Mouse (Mus musculus) spleen, postnatal 36 days (tissue): ENCODE data around the gene Fam76a.

Source experiments
- DNase-seq, 2 experiments: peaks; one replicate each; pipeline ENCODE4 v3.0.0; 2022; ENCODE audit warnings: low spot score in 2 of 2, mixed read lengths in 1 of 2

The Fam76a gene

DNA sequence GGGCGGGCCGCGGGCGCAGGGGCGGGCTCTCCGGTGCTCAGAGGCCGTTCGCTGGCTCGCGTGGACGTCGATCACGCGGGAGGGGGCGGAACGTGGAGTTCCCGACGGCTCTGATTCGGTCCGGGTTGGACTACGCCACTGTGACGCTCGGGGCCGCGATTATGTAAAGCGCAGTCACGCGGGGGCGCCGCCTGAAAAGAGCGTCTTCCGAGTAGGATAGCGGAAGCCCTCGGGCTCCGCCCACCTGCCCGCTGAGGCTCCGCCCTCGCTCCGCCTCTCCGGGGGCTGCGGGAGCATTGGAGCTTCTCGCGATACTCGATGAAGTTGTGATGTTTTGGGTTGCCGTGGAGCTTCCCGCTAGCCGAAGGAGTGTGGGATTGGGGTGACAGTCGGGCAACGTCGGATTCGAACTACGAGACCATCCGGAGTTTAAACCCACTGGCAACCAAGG, at the start of gene Fam76a:
Gene Fam76a, minus strand, starts transcription at position 1 of the 451 bp plus-strand sequence.
- peak; percentile 100 for DNase-seq

DNA sequence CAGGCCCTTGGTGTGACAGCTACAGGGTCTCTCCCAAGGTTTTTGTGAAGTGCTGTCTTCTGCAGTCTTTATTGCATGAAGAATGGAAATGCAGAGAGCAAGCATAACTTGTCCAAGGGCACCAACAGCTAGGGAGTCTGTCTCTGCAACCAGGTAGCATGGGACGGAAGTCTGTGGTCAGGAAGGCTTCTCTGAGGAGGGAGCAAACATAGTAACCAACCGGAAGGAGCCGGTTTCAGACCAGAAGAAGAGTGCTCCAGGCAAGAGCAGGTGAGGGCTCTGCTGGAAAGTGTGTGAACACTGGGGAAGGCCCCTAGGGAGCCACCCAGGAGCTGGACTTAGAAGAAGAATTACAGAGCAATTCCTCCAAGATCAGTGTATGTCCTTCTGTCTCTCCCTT, 49.7 kb upstream of the Fam76a start:
- peak; percentile 72 to 74 for DNase-seq

DNA sequence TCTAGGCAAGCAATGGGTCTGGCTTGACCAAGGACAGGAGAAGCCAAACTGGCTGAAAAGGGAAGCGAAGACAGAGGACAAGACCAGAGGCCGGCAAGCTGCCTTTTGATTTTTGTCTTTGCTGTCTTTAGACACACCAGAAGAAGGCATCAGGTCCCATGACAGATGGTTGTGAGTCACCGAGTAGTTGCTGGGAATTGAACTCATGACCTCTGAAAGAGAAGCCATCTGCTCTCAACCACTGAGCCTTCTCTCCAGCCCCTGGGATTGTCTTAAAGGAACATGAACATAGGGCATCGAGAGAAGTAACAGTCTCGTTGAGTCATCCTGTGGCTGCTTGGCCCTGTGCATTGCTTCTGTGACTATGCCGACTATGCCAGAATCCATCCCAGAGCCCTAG, 49.2 kb upstream of the Fam76a start:
- no peak for DNase-seq

- DNase-seq = no peak
Observed at GRCm38 (mm10) chr4:132968105-132968938, 46.0 kb upstream of the Fam76a start.

DNA sequence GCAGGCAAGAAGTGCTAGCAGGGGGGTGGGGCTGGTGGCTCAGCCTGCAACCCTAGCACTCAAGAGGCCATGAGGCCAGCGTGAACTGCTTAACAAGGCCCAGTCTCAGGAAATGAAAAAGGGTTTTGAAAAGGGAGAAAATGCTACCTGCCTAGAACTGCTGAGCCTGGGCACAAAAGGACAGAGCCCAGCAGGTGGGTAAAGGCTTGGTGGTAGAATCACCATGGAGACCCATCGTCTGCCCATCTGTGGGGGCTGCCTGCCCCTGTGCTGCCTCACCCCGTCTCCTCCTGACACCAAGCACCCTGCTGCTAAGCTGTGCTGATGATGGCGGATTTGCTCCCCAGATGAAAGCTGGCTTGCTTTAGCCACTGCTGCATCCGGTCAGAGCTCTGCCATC, 42.1 kb upstream of the Fam76a start:
- no peak for DNase-seq

DNA sequence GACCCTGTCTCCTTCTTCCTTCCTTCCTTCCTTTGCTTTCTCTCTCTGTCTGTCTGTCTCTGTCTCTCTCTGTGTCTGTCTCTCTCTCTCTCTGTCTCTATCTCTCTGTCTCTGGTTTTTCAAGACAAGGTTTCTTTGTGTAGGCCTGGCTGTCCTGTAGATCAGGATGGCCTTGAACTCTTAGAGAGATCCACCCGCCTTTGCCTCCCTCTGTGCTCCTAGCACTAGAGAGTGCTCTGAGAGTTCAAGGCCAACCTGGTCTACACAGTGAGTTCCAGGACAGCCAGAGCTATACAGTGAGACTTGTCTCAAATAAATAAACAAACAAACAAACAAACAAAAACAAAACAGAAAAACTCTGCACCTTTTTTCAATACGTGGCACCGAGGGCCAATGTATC, 41.7 kb upstream of the Fam76a start:
- DNase-seq = no peak

DNA sequence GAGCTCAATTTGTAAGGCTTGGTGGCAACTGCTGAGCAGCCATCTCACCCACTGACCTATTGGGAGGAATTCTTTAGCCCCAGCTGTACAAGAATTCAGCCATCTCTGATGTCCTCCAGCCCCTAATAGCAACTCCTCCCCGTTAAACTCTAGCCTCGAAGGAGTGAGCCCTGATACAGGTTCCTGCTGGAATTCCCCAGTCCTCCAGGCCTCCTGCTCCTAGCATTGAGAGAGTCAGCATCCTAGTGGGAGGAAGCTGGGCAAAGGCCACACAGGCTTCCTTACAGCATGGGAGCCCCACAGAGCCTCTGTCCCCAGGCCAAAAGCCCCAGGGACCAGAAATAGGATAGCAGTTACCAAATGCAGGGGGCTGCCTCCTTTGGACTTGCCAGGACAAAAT, 41.1 kb upstream of the Fam76a start:
- DNase-seq = no peak

- DNase-seq = no peak
Observed at GRCm38 (mm10) chr4:132962628-132963027, 40.3 kb upstream of the Fam76a start.

GRCm38 (mm10) chr4:132961866-132962265, 39.5 kb upstream of the Fam76a start:
- DNase-seq = no peak

- DNase-seq = no peak
Observed at GRCm38 (mm10) chr4:132960864-132961639, 38.7 kb upstream of the Fam76a start.

GRCm38 (mm10) chr4:132960313-132960712, 38.0 kb upstream of the Fam76a start:
- DNase-seq = no peak

DNA sequence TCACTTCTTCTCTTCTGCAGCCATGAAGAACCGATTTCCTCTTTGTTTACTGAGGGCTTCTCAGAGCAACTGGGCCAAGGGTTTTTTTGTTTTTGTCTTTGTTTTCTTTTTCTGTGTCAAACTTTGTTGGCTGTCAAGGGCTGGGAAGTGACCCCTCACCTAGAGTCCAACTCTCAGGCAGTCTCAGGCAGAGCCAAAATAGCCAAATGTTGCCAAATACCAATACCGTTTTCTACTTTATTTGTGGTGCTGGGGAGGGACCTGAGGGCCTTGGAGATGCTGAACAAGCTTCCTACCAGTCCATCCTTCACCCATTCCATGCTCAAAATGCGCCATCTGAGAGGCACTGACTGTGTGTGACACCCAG, 37.3 kb upstream of the Fam76a start:
- DNase-seq = no peak

- DNase-seq = peak; percentile 63 to 71
Observed at GRCm38 (mm10) chr4:132958741-132959678, 36.7 kb upstream of the Fam76a start.

DNA sequence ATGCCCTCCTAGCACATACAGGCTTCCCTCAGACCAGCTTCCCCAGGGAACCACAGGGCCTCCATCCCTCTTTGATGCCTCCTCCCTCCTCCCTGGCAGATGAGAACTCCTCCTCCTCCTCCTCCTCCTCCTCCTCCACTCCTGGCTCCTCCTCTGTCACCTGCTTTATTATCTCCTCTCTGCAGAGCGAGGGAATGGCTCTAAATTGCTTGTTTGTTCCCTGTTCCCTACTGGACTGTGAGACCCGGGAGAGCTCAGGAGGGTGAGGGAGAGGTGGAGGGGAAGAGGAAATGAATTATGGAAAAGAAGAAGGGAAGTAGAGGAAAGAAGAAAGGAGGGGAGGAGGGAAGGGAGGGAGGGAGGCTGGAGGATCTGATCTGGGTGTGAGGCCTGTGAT, 33.0 kb upstream of the Fam76a start:
- no peak for DNase-seq

DNA sequence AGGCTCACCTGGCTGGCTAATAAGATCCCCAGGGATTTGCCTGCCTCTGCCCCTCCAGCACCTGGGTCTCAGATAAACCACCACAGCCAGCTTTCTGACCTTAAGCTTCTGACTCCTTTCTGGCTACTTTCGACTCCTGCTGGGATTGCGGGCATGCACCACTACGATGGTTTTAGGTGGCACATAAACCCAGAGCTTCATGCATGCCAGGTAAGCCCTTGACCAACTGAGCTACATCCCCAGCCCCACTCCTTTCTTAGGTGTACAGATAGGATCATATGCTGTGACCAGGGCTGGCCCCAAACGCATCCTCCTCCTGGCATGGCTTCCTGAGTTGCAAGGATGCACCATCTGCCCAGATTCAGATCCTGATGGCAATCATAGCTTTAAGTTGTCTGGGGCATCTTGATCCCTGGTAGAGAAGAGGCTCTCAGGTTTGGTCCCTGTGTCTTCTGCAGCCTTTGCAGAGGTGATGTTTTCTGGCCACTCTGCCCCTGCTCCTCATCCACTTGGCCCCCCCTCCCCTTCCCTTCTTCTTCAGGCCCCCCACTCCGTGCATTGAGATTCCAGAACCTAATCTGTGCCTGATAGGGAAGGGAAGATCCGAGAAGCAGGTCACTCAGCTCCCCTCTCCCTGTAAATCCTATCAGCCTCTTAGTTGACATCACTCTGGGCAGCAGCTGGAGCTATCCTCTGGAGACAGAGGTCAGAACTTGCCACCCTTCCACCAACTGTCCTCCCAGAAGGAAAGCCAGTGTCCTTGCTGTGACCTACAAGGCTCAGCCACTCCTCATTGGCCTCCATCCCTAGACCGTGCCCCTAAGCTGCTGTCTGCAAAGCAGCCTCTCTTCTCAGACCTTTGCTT, 32.4 kb upstream of the Fam76a start:
- DNase-seq = no peak

- DNase-seq = no peak
Observed at GRCm38 (mm10) chr4:132950999-132951398, 28.6 kb upstream of the Fam76a start.

- DNase-seq = no peak
Observed at GRCm38 (mm10) chr4:132949882-132950532, 27.6 kb upstream of the Fam76a start.

DNA sequence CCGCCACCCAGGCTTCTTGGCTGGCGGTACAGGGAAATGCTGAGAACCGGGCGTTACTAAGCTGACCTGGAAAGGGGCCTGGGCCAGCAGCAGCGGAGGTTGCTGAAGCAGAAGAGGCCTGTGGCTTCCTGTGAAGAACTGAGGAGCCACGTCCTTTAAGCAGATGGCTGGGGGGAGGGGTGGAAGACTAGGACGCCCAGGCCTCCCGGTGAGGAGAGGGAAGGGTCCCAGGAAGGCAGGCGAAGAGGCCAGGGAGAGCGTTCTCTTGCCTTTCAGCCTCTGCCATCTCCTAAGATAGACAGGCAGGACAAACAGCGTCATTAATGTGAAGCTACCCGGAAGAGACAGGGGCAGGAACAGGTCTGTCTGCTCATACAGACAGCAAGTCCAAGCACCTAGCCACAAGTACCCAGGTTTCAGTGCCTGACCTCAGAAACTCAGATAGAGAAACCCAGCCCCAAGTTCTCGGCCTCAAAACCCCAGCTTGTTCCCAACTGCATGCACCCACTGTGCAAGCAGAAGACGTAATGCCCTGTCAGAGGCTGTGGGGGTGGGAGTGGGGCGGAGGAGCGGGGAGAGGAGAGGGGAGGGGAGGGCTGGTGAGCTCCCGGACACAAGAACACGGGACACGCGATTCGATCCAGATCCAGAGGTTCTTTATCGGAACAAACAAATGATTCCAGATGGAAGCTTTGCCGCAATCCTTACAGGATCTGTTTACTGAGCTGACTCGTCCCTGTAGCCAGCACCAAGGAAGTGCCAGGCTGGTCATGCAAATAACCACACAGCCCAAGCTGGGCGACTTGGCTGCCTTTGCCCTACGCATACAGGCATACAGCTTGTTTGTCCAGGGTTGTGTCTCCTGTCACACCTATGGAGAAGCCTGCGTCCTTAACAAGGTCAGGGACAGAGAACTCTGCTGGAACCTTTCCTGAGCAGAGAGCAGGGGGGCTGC, 24.0 kb upstream of the Fam76a start:
- peak; percentile 86 to 88 for DNase-seq
